Mouse (Mus musculus): Measurements from ENCODE around the gene Disc1. TPM values are rescaled to one million over a fixed set of nuclear protein-coding genes. Genes with fewer than 3 reads are reported as not detected.

Gene Disc1
- total RNA-seq, 1 experiment from 2014 or later = 3.4 TPM

DNA sequence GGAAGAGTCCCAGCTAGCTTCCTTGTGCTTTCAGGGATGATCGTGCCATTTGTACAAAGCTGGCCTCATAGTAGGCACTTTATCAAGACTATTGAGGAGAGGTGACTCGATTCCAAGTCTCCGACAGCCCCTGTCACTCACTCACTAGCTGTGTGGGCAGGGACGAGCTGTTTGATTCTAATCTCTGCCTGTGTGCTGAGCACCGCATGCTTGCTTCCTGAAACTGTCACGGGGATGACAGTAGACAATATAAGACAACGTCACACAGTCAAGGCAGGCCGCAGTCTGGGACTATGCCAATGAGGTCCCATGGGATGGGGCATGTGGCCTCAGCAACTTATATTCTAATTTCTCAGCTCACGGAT lies 13.6 kb downstream of the Disc1 start:
- DNase-seq = peak; percentile 66

DNA sequence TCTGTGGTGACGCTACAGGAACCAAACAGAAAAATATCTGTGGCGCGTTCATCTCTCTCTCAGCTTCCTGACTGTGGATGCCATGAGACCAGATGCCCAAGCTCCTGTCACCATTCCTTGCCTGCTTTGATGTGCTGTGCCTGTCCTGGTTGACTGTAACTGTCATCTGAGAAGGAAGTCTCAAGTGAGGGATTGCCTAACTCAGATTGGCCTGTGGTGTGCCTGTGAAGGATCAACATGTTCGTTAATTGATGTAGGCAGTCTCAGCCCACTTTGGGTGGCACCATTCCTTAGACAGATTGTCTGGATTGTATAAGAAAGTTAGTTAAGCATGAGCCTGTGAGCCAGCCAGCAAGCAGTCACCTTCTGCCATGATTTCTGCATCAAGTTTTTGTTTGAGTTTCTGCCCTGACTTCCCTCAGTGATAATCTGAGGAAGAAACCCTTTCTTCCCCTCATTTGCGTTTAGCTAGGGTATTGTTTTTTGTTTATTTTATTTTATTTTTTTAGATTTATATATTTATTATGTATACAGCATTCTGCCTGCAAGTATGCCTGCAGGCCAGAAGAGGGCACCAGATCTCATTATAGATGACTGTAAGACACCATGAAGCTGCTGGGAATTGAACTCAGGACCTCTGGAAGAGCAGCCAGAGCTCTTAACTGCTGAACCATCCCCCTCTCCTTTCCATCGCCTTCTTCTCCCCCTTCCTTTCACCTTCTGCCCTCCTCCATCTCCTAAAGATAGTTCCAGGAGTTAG lies 14.3 kb downstream of the Disc1 start:
- DNase-seq = no peak

DNA sequence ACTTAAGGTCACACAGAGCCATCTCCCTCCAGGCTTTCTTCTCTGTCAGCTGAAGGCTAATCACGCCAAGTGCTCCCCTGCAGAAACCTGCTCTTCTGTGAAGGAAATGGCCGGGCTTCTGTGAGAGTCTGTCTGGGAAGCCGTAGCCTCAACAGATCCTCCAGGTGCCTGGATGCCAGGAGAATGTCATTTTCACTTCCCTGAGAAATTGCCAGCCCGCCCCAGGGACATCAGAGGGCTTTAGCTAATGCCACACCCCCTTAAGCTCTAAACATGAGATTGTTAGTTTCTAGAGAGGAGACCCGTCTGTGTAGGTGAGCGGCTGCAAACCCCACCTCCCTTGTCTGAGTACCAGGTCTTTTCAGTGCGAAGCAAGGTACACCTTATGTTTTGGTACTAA lies 15.3 kb downstream of the Disc1 start:
- DNase-seq = no peak

DNA sequence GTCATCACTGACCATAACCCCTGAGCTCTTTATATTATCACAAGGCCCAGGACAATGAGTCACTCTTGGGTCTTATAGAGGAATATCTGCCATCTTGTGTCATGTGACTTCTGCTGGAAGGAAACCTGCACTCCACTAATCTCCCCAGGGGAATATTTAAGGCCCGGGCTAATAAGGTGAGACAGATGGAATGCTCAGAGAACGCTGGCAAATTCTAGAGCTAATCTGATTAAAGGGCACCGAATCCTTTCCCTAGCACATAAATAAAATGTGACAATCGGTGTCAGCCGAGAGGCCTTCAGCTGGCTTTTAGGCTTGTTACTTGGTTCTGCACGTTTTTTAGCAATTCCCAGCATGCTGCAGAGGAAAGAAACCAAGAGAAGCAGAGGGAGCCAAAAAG lies 15.7 kb downstream of the Disc1 start:
- DNase-seq = no peak

DNA sequence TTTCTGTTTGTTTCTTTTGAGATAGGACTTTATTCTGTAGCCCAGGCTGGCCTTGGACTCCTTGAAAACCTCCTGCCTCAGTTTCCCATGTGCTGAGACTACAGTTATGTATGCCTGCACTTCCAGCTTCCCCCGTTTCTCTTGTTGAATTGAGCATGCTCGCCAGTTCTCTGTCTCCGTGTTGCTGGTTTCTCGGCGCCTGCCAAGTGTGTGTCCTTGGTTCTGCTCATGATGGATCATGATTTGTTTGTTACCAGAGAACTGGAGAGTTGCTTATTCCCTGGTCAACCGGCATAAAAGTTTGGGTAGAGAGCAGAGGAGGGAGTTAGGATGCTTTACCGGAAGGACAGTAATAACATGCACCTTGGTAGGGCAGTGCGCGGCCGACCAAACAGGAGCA lies 20.1 kb downstream of the Disc1 start:
- DNase-seq = peak; percentile 75

DNA sequence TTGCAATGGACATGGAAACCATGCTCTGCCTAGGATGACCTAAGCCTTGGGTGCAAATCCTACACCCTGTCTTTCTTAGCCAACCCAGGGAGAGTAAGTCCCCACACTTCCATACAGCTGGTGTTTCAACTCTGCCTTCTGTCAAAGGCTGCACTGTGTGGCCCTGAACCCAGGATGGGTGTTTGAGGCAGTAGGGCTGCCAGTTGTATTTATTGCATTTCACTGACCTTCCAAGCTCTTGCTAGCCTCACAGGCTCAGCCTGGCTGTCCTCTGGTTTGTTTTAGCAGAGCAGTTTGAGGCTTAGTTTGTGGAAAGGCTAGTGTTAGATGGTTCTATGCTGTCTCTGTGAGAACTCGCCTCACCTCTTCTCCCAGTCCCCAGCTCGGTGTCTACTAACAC lies 20.6 kb downstream of the Disc1 start:
- DNase-seq = peak; percentile 53

DNA sequence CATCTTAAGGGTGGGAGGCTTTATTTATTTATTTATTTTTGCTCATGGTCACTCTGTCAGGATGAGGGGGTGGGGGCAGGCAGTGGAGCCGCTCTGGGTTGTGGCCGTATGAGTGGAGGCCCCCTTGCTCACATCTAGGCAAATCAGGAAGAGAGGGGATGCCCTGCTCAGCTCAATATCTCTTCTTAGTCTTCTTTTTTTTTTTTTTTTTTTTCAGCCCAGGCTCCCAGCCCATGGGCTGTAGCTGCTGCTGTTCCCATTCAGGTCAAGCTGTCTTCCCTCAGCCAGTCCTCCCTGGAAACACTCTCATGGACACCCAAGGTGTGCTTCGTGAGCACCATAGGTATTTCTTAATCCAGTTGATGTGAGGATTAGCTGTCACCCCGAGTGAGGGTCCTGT lies 21.4 kb downstream of the Disc1 start:
- DNase-seq = no peak

DNA sequence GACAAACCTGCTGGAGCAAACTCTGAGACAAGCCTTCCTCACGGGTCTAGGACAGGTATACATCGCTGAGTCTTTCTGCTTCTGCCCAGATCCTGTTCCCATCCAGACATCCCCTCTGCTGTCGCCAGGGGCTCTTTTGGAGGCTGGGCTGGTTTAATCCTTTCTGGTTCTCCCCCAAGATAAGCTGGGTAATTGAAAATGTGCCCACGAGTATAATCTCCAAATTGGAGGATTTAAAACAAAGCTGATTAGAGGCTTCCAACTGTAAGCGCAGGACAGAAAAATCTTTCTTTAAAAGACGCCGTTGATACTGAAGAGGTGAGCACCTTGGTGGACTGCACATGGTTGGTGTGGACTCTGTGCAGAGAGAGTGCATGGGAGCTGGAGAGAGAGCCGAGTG lies 23.3 kb downstream of the Disc1 start:
- DNase-seq = no peak

DNA sequence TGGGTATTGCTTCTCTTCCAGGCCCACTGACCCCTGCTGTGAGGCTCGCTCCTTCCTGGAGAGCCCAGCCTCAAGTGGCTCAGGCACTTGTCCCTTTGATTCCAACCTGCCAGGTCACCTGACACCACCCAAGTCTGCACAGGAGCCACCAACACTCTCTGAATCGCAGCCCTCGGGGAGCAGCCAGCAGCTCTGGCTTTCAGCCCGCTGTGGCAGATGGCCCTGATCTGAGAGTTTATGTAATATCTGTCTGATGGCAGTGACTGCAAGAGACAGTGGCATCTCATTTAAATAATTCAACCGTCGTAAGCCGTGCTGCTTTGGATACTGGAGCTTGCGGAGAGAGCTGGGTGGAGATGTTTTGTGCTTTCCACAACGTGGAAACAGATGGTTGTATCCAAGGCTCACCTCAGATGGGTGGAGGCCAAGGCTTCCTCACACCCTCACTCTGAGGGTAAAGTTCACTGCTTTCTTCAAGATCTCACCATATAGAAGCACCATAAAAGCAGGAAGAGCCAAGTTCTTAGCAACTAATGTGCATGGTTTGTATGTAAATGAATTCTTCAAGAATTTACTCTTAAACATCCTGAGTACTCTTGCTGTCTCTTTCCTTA lies 24.9 kb downstream of the Disc1 start:
- DNase-seq = peak; percentile 89

DNA sequence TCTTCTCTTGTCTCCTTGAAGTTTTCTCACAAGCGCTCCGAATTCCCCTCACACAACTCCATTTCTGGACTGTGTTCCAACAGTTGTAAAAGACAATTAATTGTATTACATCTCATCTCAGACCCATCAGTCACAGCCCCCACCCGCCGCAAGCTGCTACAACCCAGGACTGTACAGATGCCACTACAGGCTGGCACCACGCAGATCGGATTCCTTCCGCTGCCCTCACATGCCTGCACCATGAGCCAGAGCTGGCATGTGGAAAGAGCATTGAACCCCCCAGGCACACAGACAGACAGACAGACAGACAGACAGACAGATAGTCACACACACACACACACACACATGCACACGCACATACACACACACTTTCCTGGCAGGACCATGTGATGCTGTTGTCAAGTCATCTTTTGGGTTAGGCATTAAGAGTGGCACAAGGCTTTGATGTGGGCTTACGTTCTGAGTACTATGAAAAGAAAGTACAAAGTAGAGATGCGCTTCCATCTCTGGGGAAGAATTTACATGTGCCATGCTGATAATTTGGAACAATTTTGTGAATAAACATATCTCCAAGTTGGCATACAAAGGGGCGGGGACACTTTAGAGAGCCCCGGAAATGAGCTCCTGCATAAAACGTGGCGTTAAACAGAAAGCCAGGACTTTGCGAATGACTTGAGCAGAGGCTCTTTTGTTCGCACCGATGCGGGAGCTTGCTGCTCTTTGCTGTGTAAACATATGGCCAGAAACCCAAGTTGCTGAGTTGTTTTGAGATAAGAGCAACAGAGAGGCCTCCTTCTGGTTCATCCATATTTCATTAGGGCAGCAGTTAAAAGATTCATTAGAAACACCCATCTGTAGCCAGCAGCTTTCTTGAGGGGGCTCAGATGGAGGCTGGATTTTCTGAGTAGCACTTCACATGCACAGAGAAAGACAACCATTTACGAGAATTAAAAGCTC lies 26.7 kb downstream of the Disc1 start:
- DNase-seq = no peak

DNA sequence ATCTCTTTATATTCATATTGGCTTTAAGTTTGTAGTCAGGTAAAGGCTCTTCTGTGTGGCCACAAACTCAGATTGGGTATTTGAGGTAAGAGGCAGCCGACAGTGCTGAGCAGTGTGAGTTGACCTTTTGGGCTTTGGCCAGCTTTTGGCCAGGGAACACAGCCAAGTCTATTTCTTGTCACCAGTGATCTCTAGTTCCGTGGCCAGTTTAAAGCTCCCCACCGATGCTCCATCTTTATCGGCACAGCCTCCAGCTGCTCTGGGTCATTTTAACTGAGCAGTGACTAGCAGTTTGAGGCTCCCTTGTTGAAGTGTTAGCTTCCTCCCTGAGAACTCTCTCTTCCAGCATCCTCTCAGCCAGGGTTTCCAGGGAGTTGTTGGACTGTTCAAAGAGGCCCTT lies 29.8 kb downstream of the Disc1 start:
- DNase-seq = peak; percentile 79

DNA sequence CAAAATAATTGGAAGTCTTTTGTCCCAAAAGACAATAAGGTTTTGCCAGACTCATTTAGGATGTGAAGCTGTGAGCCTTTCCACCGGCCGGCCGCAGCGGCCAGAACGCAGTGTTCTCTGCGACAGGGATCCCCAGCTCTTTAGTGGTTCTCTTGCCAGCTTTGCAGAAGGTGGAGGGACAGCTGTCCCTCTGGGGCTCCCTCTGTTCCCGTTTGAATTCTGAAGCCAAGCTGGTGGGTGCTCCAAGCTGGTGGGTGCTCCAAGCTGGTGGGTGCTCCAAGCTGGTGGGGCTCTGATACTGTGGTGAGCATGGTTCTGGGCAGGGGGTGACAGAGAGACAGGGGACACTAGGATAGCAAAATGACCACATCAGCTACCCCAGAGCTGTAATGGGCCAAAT lies 30.5 kb downstream of the Disc1 start:
- DNase-seq = no peak

DNA sequence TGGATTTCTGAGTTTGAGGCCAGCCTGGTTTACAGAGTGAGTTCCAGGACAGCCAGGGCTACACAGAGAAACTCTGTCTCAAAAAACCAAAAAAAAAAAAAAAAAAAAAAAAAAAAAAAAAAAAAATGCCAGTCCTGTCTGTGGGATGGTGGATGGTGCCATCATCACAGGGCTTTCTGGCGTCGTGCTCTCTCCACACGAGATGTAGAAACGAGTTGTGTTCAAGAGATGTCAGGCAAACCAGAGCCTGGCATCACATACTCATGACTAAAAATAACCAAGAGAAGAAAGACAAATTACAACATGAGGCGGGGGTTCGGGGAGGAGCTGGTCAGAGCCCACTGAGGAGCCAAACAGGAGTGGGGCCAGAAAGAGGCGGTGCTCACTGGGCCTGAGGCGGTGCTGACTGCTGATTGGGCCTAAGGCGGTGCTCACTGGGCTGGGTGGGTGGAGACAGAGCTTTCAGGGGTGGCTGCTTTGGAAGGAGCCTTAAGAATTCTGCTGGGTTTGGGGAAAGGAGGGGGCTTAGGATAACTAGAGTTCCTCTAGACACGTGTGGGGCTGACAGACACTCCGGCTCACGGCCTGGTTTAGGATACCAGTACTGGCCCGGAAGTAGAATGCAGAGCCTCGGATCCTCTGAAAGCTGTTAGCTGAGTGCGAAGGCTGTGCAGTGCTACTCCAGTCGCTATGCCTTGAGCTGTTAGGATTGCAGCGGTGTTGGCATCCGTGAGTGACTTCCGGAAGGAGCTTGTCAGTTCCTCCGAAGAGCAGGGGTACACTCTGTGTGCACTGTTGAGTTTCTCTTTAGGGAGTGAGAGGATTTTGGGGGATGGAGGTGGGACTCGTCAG lies 37.1 kb downstream of the Disc1 start:
- DNase-seq = peak; percentile 77

DNA sequence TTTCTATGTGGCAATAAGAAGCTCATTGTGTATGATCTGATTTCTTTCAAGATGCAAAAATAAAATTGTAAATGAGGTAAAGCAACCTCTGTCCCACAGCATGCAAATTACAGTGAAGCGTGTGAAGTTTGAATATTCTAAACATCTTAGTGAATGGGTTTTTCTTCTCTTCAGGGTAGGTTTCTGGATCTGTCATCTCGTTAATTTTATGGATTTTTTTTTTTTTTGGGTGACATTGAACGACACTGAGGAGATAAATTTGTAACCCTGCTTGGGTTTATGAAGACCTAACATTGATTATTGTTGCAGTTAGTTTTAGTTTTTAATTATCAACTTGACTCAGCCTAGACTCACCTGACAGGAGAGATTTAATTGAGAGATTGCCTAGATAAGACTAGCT lies 43.1 kb downstream of the Disc1 start:
- DNase-seq = no peak

DNA sequence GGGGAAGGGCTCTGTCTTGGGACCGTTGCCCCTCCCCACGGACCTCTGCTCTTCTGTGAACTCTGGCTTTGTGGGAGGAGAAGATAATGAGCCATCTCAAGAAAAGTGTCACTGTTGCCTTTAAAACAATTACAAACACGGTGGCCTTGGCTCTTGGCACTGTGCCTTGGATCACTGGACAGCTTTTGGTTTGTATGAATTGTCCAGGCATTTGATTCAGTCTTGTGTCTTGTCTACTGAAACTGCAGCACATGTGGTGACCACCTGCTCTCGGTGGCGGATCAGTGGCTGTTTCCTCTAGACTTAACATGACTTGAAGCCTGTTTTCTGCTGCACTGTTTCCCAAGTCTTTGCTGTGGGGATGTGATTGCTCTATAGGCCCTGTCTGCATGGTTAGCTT lies 44.1 kb downstream of the Disc1 start:
- DNase-seq = peak; percentile 81

DNA sequence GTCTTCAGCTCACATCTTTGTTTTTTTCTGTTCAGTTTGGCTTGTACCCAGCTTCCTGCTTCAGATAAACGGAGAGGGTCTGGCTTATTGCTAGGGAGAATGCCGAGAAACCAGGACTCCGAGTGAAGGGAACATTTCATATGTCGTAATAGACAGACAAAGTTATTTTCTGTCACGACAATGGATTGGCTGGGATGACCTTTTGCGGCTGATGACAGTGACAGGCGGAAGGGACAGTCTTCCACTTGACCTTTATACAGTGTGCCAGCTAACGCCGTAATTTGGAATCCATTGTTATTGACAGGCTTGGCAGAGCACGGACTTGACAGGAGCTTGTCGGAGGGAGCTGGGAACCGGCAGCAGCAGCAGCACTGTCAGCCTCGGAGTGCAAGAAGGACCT lies 48.3 kb downstream of the Disc1 start:
- DNase-seq = peak; percentile 60

DNA sequence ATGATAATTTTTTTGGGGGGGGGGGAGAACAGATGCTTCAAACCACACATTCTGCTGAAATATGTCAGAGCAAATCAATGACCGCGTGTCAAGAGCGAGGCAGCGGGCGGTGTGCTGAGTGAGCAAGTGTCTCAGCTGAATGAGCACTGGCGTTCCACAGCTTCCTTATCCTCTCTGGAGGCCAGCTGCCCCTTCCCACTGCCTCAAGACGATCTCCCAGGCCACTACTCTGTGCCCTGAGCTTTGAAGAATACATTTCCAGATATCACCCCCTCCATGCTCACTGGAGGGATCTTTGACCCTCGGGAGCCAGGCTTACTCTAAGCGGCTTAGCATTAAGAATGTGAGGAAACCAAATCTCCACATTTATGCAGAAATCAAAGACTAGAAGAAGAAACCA lies 59.2 kb downstream of the Disc1 start:
- DNase-seq = no peak

DNA sequence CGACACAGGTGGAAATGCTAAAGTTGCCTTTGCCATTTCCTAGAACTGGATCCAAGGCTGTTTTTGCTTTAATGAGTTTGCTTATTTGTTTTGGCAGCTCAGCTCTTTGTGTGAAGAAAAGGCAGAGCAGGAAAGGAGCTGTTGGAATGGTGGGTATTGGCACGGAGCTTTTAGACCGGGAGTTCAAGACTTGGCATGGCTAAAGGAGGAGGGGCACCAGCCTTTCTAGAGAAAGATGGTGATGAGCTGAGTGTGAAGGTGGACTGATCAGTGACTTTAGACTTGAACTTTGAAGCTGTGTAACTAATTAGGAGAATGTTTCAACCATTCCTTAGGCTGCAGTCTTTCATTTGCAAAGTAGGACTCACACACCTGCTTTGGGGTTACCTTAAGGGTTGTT lies 59.8 kb downstream of the Disc1 start:
- DNase-seq = no peak

DNA sequence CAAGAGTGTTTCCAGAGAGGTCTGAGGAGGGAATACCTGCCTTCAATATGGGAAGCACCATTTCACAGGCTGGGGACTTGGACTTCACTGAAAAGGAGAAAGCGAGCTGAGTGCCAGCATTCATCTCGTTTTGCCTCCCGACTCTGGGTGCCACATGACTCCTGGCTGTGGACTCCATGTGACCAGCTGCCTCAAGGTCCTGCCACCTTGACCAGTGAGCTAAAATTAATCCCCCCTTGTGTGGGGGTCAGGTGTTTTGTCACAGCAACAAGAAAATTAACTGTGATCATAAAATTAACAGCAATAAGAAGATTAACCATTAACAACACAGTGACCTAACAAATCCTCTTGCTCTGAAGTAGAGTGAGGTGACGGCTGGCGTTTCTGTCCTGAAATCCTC lies 61.3 kb downstream of the Disc1 start:
- no peak for DNase-seq

DNA sequence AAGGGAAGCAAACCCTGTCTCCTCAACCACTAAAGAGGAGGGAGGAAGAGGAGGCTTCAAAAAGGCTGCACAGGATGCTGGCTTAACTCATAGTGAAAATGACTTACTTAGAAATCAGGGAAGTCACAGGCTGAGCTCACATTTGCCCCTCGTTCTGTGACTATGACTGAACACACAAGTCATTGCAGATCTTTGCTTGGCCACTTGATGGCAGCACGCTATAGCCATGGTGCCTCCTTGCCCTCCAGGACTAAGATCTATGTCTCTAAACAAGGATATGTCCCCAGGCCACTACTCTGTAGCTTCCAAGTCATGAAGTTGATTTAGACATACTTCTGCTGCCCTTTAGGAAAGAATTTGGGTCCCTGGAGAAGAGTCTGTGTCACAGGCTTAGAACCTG lies 62.6 kb downstream of the Disc1 start:
- peak; percentile 69 for DNase-seq

DNA sequence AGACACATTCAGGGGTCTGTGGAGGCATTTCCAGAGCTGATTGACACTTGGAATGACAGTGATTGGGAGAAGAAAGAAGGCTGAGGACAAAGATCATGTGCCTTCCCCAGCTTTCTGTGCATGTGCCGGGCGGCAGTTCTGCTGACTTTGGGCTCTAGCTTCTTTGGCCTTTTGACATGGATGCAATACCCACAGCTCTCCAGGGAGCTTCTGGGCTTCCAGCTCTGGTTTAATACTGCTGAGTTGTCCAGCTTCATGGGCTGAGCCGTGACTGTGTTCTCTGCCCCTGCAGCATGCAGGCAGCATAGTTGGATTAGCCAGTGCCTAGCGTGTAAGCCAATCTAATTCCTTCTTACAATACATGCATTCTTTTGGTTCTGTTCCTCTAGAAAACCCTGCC lies 72.5 kb downstream of the Disc1 start:
- DNase-seq = peak; percentile 36

DNA sequence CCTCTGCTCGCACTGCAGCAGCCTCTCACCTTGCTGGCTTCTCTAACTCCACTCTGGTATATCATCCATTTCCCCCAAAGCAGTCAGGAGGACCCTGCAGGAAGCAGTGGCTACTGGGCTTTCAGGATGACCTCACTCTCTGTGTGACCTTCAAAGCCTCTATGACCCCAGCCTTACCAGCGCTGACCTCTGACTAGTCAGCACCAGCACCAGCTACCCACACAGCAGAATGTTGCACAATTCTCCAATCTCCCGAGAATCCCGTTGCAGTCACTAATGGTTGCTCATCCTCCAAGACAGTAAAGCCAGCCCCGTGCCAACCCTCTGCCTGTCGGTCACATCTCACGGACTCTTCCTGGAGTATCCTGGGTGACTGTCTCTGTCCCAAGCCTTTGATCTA lies 73.6 kb downstream of the Disc1 start:
- DNase-seq = peak; percentile 71

Data from adrenal gland, postnatal 14 days (tissue).